Mouse (Mus musculus) G1E-ER4 (cell line): Measurements from ENCODE around the gene Coq6. TPM values are rescaled to one million over a fixed set of nuclear protein-coding genes. Genes with fewer than 3 reads are reported as not detected.

Experiments used
- GATA1 ChIP-seq: IDR thresholded peaks from one replicate; pipeline ENCODE4 v1.8.0; 2012; ENCODE audit warnings: low read length, inconsistent platforms
- polyA plus RNA-seq: library from polyadenylated mRNA; stranded (reverse); fragments of >175 nt; gene quantifications from 2 replicates; pipeline ENCODE4 v1.2.3, GENCODE M21; 2012

Coq6 gene
- polyA plus RNA-seq, 1 experiment, result 43.2 TPM

GRCm38 (mm10) chr12:84416834-84417604, 55.6 kb downstream of the Coq6 start, which contains the start of gene Rnf113a2:
TSS of gene Rnf113a2 (plus strand) at chr12:84417196.
- TF ChIP-seq GATA1, result no peak

GRCm38 (mm10) chr12:84417605-84417922, 56.1 kb downstream of the Coq6 start:
- no peak for TF ChIP-seq GATA1

Other genes with a start within 250 kb of the Coq6 start
- not detected in 2 replicates for gene Dnal1, start 247.3 kb upstream of the Coq6 start, polyA plus RNA-seq
- 0.11 and 0.14 TPM in 2 replicates for gene Pnma1, start 213.2 kb upstream of the Coq6 start, polyA plus RNA-seq
- 101 and 107 TPM in 2 replicates for gene Elmsan1, start 142.8 kb upstream of the Coq6 start, polyA plus RNA-seq
- 5.6 and 6.2 TPM in 2 replicates for gene Ptgr2, start 76.4 kb upstream of the Coq6 start, polyA plus RNA-seq
- gene Zfp410, start 44.8 kb upstream of the Coq6 start, polyA plus RNA-seq, result 1.5 and 1.8 TPM in 2 replicates
- gene Fam161b, start 176 bp downstream of the Coq6 start, polyA plus RNA-seq, result 0.21 and 0.38 TPM in 2 replicates
- 1.2 and 3.0 TPM in 2 replicates for gene Entpd5, start 47.4 kb downstream of the Coq6 start, polyA plus RNA-seq
- gene Bbof1, start 47.4 kb downstream of the Coq6 start, polyA plus RNA-seq, result 1.0 and 1.6 TPM in 2 replicates
- gene Rnf113a2, start 55.5 kb downstream of the Coq6 start, polyA plus RNA-seq, result 51.6 and 66.6 TPM in 2 replicates
- gene Aldh6a1, start 89.3 kb downstream of the Coq6 start, polyA plus RNA-seq, result 3.9 and 5.5 TPM in 2 replicates
- 0.38 and 0.50 TPM in 2 replicates for gene Lin52, start 89.8 kb downstream of the Coq6 start, polyA plus RNA-seq
- gene Vsx2, start 208.1 kb downstream of the Coq6 start, polyA plus RNA-seq, result not detected in 2 replicates